Mouse (Mus musculus): Measurements from ENCODE around the gene Slc48a1. TPM values are rescaled to one million over a fixed set of nuclear protein-coding genes. Genes with fewer than 3 reads are reported as not detected.

The Slc48a1 gene
- 160 and 171 TPM in 2 replicates for polyA plus RNA-seq (2012)

DNA sequence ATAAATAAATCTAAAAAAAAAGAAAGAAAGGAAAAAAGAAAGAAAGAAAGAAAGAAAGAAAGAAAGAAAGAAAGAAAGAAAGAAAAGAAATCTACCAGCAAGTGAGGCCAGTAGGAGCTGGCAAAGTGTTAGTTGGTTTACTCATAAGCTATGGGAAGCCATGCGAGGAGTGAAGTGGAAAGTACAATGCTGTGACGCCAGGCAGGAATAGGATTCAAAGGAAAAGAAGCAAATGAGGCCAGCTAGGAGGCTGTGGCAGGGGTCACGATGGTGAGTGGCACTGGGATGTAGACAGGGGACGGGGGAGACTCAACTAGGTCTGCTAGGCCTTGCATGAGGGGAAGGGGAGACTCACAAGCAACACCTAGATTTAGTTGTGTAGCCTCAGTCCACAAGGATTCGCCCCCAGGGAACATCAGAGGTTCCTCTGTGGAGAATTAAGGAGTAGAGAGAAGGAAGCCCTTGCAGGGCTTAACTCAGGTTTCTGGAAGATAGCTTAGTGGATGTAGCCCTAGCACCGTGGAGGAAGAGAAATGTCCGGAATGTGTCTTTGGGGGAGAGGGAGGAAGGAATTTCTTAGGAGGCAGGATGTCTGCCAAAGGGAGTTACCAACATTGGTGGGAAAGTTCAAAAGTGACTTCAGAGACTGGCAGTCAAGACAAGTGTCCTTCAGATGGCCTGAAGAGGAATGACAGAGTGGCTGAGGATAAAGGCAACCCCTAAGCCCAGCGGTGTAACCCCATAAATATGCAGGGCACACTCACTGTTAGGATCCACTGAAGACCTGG, at the start of gene Slc48a1:
TSS of gene Slc48a1 (plus strand) at position 210 of the 788 bp plus-strand sequence.
- TF ChIP-seq GATA1 (IDR thresholded peaks at IDR 0.05; ENCODE audit: low read length): no peak

DNA sequence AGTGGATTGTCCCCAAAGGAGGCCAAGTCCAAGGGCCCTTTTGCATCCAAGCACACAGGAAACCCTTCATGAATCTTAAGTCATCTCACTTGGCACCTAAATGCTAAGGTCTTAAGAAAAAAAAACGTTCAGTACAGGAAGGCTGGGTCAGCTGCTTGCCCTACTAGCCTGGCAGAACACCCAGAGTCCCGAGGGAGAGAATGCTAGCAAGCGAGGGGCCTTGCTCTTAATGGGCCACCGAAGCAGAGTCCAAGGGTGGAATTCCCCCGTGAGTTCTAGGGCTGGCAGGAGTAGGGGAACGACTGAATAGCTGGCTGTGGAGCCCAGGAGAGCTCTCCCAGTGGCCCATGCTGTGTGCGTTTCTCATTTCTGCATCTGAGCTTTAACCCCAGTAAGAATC, 49.5 kb upstream of the Slc48a1 start:
- TF ChIP-seq GATA1 (IDR thresholded peaks at IDR 0.05; ENCODE audit: low read length): no peak

DNA sequence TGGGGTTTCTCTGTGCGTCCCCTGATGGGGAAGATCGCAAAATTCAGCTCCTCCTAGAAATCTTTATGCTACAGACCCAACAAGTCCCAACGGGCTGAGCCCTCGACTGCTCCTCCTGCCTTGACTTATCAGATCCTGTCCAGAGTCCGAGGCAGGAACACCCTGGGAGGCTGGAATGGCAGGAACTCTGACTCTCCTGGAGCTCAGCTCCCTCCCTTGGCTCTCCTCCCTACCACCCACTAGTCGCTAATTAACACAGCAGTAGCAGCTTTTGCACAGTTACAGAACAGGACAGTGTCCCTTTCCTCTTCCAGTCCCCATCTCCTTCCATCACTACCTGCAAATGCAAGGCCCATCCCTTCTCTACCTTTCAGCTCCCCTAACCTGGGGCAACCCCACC, 48.0 kb upstream of the Slc48a1 start:
- TF ChIP-seq GATA1 (IDR thresholded peaks at IDR 0.05; ENCODE audit: low read length): no peak

DNA sequence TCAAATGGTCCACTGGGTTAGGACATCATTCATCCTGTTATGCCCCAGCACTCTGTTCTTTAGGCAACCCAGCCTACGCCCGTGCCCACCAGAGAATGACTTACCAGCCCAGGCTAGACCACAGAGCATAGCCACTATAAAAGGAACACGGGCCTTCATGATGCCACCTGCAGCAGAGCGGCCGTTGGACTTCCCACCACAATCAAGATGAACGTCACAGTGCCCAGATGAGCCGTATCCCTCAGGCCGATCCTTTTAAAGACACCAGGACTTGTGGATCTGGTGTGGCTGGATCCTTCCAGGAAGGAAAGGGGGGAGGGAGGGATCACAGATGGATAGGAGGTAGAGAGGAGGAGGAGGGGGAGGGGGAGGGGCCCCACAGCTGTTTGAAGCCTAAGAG, 47.2 kb upstream of the Slc48a1 start, which contains the start of gene Endou:
TSS of gene Endou (minus strand) at position 229 of the 400 bp plus-strand sequence.
- TF ChIP-seq GATA1 (IDR thresholded peaks at IDR 0.05; ENCODE audit: low read length): no peak

DNA sequence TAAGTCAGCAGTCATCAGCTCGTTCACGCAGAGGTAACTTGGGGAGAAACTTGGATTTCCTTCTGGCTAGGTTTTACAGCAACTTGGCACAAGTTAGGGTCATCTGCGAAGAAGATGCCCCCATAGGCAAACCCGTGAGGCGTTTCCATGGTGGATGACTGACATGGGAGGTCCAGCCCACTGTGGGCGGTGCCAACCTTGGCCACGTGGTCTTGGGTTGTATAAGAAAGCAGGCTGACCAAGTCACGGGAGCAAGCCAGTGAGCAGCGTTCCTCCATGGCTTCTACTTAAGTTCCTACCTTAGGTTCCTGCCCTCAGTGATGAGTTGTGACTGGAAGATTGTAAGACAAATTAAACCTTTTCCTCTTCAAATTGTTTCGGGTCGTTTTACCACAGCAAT, 46.3 kb upstream of the Slc48a1 start:
- TF ChIP-seq GATA1 (IDR thresholded peaks at IDR 0.05; ENCODE audit: low read length): no peak

DNA sequence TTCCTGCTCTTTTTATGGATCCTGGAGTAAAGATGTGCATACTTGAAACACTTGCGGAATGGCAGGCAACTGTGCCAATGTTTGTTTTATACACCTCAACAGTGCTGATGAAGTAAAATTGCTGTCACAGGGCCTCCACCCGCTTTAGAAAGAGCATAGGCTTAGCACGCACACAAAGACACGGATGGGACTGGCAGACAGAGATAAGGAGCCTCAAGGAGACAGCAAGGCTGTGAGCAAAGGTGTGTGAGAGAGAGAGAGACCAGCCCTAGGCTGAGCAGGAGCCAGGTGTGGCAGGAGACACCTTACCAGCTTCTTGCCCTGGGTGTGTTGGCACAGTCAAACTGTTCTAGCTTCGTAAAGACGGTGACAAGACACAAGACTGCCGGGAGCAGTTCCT, 39.4 kb upstream of the Slc48a1 start:
- TF ChIP-seq GATA1 (IDR thresholded peaks at IDR 0.05; ENCODE audit: low read length): no peak

DNA sequence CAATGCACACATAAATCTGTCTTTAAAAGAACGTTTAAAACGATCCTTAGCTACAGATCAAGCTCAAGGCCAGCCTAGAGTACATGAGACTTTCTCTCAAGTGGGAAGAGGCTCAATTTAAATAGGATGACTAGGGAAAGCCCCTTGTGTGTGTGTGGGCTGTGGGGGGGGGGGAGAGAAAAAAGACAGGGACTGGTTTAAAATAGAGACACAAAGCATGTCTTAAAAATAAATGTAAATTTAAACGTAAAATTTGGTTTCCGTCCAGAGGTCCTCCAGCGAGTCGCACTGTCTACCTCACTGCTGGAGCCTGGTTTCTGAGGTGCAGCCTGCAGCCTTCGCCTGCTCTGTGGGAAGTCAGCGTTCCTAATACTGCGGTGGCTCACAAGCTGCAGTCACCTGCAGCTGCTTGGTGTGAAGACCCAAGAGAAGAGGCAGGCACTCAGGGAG, 38.0 kb upstream of the Slc48a1 start:
- no peak for TF ChIP-seq GATA1 (IDR thresholded peaks at IDR 0.05; ENCODE audit: low read length)

DNA sequence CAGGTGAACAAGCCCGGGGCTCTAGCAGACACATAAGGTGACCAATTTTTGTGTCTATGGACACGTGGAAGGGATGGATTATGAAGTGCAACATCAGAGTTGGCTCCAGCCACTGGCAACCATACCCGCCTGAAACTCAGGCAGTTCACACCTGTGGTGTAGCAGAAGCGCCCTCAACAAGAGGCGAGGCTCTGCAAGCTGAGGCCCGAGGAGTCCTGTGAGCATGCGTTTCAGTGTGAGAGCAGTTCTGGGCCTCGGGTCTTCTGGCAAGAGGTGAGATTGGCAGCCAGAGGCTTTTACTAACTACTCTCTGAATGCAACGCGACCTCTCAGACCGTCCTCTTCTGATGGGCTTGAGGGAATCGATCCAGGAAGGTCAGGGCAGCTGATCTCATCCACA, 36.7 kb upstream of the Slc48a1 start:
- no peak for TF ChIP-seq GATA1 (IDR thresholded peaks at IDR 0.05; ENCODE audit: low read length)

DNA sequence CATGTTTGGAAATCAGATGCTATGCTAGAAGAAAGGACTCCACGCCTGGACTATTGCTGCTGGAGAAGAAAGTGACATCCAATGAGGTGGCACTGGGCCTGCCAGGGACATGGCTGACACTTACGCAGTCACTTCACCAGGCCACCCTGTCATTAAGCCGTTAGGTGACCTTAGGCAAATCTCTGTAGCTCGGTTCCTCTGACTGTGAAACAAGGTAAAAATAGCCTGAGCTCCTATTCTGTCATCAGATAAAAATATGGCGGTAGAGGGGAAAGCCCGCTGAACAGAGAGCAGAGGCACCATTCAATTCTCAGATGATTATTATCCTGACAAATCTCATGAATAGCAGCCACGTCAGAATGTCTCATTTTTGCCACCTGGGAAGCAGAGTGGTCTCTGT, 36.2 kb upstream of the Slc48a1 start:
- no peak for TF ChIP-seq GATA1 (IDR thresholded peaks at IDR 0.05; ENCODE audit: low read length)

DNA sequence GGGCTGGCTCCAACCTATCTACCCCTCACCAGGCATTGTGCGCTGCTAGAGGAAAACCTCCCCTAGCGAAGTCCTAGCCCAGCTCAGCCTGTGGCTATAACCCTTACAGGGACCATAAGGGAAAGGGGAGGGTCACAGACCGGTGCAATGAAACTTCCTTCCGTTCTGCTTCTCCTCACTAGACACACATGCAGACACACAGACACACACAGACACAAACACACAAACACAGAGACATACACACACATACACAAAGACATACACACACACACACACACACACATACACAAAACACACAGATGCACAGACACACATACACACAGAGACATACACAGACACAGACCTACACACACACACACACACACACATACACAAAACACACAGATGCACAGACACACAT, 35.7 kb upstream of the Slc48a1 start:
- no peak for TF ChIP-seq GATA1 (IDR thresholded peaks at IDR 0.05; ENCODE audit: low read length)

DNA sequence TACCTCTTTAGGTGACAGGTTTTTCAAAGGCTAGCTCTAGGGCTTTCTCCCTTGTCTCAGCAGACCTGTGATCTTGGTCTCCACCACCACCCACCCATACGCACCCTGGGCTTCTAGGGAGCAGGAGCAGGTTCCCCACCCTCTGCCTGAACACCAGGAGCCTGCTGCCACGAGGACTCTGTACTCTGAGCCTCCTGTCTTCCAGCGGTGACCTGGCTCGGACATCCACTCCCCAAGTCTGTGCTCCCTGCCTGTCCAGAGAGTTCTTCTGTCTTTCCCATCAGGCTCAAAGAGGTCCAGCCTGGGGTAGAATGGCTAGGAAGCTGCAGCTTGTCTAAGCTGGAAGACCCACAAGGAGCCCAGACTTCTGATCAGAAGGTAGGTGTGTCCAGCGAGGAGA, 35.1 kb upstream of the Slc48a1 start:
- TF ChIP-seq GATA1 (IDR thresholded peaks at IDR 0.05; ENCODE audit: low read length): no peak

DNA sequence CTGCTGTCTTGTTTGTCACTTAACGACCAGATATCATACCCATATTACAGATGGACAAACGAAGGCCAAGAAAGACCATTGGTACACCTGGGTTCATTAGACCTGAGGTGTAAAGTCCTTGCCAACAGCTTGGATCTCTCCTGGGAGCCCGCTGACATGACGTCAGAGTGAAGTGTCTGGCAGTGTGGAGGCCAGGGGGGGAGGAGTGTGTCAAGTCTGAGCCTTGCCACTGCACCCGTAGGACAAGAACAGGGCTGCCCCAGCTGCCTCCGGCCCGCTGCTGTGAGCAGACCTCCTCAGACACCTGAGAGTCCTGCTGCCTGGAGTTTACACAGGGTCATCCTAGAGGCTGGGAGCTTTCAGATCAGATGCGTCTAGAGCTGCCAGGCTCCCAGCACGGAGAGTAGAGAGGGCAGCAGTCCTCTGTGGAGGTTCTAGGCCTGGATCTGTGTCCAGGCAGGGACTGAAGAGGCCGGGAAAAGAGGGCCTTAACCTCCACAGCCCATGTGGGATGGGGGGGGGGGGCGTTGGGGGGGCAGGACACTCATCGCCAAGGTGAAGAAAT, 34.3 kb upstream of the Slc48a1 start:
- no peak for TF ChIP-seq GATA1 (IDR thresholded peaks at IDR 0.05; ENCODE audit: low read length)

DNA sequence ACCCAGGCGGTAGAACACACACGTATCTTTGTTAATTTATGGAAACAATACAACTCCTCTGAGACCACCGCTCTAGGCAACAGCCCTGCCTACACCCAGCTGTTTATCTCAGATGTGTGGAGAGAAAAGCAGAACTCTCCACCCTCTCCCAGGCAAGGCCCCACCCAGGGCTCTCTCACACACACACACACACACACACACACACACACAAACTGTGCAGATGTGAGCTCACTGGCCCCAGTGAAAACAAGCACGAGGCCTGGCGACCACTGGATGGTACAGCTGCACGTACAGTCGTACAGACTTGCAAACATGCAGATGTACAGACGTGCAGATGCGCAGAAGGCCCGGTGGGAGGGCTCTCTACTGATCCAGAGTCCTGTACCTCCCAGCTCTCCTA, 33.4 kb upstream of the Slc48a1 start:
- no peak for TF ChIP-seq GATA1 (IDR thresholded peaks at IDR 0.05; ENCODE audit: low read length)

DNA sequence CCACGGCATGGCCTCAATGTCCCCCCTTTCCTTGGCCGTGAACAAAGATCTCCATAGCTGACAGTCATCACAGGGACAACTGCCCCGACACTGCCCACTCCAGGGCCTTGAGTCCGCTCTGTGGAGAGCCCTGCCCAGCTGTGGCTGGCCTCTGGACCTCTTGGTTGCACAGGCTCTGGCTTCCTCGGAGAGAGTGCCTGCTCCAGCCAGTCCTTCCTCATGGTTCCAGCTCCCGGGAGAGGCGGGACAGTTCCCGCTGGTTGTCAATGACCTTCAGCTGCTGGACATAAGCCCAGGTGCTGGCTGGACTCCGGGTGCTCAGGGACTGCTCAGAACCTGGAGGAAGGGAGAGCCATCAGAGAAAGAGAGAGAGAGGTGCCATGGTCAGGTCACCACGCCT, 33.0 kb upstream of the Slc48a1 start:
- TF ChIP-seq GATA1 (IDR thresholded peaks at IDR 0.05; ENCODE audit: low read length): no peak

DNA sequence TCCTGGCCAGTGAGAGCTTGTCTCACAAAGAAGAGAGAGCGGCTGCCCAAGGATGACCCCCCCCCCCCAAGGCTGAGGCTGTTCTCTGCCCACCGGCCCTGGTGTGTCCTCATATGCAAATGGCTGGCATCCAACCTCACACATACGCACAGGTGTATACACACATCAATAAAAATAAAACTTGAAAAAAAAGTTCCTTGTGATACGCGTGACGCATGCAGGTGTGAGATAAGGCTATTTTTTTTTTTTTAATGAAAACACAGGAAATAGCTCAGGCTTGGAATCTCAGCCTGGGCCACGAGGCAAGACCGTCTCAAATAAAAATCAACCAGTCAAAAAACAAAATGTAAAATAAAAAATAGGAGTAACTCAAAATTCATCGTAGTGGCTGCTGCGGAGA, 32.0 kb upstream of the Slc48a1 start:
- TF ChIP-seq GATA1 (IDR thresholded peaks at IDR 0.05; ENCODE audit: low read length): no peak

DNA sequence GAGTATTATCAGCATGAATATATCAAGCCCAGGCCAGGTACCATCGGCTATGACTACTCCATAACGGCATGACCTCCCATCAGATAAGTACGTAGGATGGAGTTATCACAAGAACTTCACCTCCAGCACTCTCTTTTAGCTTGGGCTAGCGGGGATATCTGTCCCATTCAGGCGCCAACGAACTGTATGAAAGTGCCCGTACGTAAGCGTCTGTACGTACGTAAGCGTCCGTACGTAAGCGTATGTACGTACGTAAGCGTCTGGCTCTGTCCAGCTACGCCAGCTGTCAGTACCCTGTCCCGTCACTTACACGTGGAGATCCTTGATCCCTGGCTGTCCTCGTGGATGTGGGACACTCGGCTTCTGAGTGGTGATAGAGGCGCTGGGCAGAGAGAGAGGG, 31.6 kb upstream of the Slc48a1 start:
- no peak for TF ChIP-seq GATA1 (IDR thresholded peaks at IDR 0.05; ENCODE audit: low read length)

DNA sequence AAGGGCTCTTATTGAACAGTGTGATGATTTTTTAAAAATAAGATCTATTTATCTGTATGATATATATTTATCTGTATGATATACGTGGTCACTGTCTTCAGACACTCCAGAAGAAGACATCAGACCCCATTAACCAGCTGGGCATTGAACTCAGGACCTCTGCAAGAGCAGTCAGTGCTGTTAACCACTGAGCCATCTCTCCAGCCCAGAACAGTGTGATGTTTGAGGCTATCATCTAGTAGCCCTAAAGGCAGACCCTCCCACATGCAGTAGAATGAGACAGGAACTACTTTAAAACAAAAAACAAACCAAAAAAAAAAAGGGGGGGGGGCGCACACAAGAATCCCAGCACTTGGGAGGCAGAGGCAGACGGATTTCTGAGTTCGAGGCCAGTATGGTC, 30.8 kb upstream of the Slc48a1 start:
- TF ChIP-seq GATA1 (IDR thresholded peaks at IDR 0.05; ENCODE audit: low read length): no peak
